Comparison of ENCODE assay signal across 8 mouse cellular contexts in the genomic region with DNA sequence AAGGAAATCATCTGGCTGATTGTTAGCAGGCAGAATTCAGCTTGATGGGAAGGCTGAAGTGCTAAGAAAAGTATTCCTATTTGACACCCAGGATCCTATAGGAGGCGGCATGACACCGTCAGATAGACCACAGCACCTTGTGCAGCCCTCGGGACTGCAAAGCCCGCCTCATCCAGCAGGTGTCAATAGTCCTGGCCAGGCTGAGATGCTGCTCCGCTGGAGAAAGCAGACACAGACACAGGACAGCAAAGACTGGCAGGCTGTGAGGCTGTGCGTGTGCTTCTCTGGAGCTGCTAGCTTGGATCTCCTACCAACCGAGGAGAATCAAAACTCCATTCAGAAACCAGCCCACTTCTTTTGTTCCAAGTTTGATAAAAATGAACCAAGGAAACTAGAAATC.
A peak's percentile ranks its signal among the peaks of the same experiment; 100 is the strongest.
DNase-seq lines count a peak whose midpoint lies in the region; ATAC-seq lines count a peak whose summit lies in the region.

No protein-coding gene starts in this region.

- no peak overlapping the region for H3K4me3 ChIP-seq in hindbrain, embryonic 13.5 days
- no peak overlapping the region for H3K4me3 ChIP-seq in lung, embryonic 16.5 days (ENCODE audit: low read length)

- no peak overlapping the region for H3K27ac ChIP-seq in hindbrain, embryonic 13.5 days
- H3K27ac ChIP-seq in lung, embryonic 16.5 days (ENCODE audit: low read length): no peak overlapping the region

- H3K4me1 ChIP-seq in hindbrain, embryonic 13.5 days (replicated peaks): peaks cover 15% of the 10 kb centered on the region
- peaks cover 4% of the 10 kb centered on the region; the same call in 1 of the 2 replicates for H3K4me1 ChIP-seq in lung, embryonic 16.5 days (replicated peaks; ENCODE audit: control insufficient read depth, insufficient read depth, low read length)

- no peaks in the 10 kb centered on the region for H3K36me3 ChIP-seq in hindbrain, embryonic 13.5 days
- no peaks in the 10 kb centered on the region for H3K36me3 ChIP-seq in lung, embryonic 16.5 days (ENCODE audit: control insufficient read depth, insufficient read depth, low read length)

- DNase-seq in Muller cell, postnatal 12 days (ENCODE audit: inconsistent ontology term): peak; percentile 65
- peak; percentile 92 to 93 for DNase-seq in cerebellum, postnatal 10 days
- peak; percentile 24 to 25 for DNase-seq in frontal cortex, postnatal 25 days (ENCODE audit: low spot score in 2 of 2)
- peak; percentile 79 to 82 for DNase-seq in layer of hippocampus, postnatal 10 days (ENCODE audit: low spot score in 2 of 2)
- peak; percentile 68 for DNase-seq in ovary, postnatal 14 days (ENCODE audit: low spot score)
- DNase-seq in thymus, postnatal 0 days (ENCODE audit: low spot score): peak; percentile 82

- no peak overlapping the region for H3K4me2 ChIP-seq in hindbrain, embryonic 13.5 days
- no peak overlapping the region for H3K4me2 ChIP-seq in lung, embryonic 16.5 days (ENCODE audit: low read depth, low read length)

- ATAC-seq in hindbrain, embryonic 13.5 days (ENCODE audit: low FRiP score): peak; percentile 93
- peak; percentile 95 for ATAC-seq in lung, embryonic 16.5 days (ENCODE audit: low read depth)

- no peak overlapping the region for H3K9ac ChIP-seq in hindbrain, embryonic 13.5 days
- H3K9ac ChIP-seq in lung, embryonic 16.5 days (ENCODE audit: low read length): no peak overlapping the region

- WGBS in hindbrain, embryonic 13.5 days: 2% methylated on average over 7 of the region's 7 CpGs
- WGBS in lung, embryonic 16.5 days: under 1% methylated on average over 7 of the region's 7 CpGs

- peaks cover 71% of the 10 kb centered on the region for H3K27me3 ChIP-seq in hindbrain, embryonic 13.5 days
- H3K27me3 ChIP-seq in lung, embryonic 16.5 days (ENCODE audit: control insufficient read depth, insufficient read depth, low read depth, low read length): peaks cover 2% of the 10 kb centered on the region; the same call in 1 of the 2 replicates

- H3K9me3 ChIP-seq in hindbrain, embryonic 13.5 days: no peaks in the 10 kb centered on the region
- H3K9me3 ChIP-seq in lung, embryonic 16.5 days (ENCODE audit: control insufficient read depth, low read length): no peaks in the 10 kb centered on the region

Comparison
In these comparisons a context has a peak if more than half of its experiments do, and no peak if none do; other contexts are left out.
1. DNase-seq: peak in every context shown above with its lines; median percentile 92 in cerebellum, postnatal 10 days; 82 in thymus, postnatal 0 days; 80 in layer of hippocampus, postnatal 10 days; 68 in ovary, postnatal 14 days; 65 in Muller cell, postnatal 12 days; 24 in frontal cortex, postnatal 25 days.